Mouse (Mus musculus) testis, adult 2 months (tissue): Measurements from ENCODE around the gene Aoc2.

Experiments used
- CTCF ChIP-seq: fragments of 200-500 bp; IDR thresholded peaks from 2 replicates; pipeline ENCODE4 v1.5.1; 2012; ENCODE audit warnings: low read depth, mild to moderate bottlenecking, inconsistent platforms, low read length, moderate library complexity; ENCODE audit not compliant: control insufficient read depth, insufficient read depth, insufficient replicate concordance
- POLR2A ChIP-seq: fragments of 200-500 bp; IDR thresholded peaks from 2 replicates; pipeline ENCODE4 v1.6.1; 2012; ENCODE audit warnings: low read depth, mild to moderate bottlenecking, inconsistent platforms, low read length, moderate library complexity; ENCODE audit not compliant: control insufficient read depth

DNA sequence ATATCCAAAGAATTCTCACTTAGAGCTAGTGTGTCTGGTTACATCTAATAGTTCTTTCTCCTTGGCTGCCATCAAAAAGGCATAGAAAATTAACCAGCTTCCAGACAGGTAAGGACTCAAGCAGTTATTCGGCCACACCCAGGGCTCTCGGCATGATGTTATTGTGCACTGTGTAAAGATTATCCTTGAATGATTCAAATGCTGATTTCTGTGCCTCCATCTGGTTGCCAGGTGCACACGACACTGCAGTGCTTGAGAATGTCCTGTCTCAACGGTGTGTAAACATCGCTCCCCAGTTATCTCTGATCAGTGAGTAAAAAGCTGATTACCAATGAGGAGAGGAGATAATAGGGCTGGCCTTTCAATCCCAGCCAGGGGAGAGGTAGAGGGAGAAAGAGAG lies 17.1 kb upstream of the Aoc2 start:
- TF ChIP-seq POLR2A = no peak
- no peak for TF ChIP-seq CTCF
